Mouse (Mus musculus): Measurements from ENCODE around the gene Plxdc1. TPM values are rescaled to one million over a fixed set of nuclear protein-coding genes. Genes with fewer than 3 reads are reported as not detected.

Gene Plxdc1
- total RNA-seq, 2 experiments from 2014 or later = 6.3 to 13.7 TPM

DNA sequence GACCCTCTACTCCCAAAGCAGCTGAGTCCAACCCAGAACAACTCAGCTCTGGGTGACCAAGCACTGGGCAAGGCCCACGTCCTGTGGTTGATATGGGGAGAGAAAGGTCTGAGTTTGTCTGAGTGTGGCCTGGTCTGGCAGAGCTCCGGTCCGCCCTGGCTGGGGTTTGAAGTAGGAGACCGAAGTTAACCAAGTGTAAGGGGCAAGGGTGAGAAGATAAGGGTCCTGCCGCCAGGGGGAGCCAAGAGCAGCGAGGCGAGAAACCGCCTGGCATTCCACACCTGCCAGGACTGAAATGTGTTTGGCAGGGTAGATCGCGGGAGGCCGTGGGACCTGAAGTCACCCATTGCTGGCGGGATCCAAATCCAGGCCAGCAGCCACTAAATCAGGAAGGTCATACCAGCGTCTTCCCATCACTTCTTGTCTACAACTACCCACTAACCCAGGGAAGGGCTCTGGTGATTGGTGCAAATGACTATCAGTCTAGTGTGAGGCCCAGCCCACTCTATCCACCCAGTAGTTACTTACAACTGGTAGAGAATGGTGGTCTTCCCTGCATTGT lies 8.4 kb upstream of the Plxdc1 start:
- ATAC-seq (ENCODE audit: poor library complexity, severe bottlenecking) = peak; percentile 73

DNA sequence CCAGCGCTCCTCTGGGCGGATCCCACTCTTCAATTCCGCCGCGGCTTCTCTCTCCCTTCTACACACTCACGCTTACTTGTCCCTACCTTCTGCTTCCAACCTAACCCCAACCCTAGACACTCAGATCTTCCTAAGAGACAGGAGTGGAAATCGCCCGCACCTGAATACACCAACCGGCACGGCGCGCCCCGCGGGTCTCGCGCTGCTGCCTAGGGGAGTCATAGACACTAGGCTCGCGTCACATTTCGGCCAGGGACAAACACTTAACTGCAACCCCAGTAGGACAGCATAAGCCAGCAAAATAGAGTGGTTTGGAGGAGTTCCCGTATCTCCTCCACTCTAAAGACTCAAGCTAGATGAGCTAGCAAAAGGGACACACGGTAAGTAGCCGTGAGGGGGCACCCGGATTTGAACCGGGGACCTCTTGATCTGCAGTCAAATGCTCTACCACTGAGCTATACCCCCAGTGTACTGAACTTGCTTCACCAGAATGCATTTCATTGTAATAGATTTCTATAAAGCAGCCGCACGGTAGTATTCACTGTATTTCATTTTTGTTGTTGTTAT lies 2.4 kb upstream of the Plxdc1 start:
- peak; percentile 55 for ATAC-seq (ENCODE audit: poor library complexity, severe bottlenecking)

DNA sequence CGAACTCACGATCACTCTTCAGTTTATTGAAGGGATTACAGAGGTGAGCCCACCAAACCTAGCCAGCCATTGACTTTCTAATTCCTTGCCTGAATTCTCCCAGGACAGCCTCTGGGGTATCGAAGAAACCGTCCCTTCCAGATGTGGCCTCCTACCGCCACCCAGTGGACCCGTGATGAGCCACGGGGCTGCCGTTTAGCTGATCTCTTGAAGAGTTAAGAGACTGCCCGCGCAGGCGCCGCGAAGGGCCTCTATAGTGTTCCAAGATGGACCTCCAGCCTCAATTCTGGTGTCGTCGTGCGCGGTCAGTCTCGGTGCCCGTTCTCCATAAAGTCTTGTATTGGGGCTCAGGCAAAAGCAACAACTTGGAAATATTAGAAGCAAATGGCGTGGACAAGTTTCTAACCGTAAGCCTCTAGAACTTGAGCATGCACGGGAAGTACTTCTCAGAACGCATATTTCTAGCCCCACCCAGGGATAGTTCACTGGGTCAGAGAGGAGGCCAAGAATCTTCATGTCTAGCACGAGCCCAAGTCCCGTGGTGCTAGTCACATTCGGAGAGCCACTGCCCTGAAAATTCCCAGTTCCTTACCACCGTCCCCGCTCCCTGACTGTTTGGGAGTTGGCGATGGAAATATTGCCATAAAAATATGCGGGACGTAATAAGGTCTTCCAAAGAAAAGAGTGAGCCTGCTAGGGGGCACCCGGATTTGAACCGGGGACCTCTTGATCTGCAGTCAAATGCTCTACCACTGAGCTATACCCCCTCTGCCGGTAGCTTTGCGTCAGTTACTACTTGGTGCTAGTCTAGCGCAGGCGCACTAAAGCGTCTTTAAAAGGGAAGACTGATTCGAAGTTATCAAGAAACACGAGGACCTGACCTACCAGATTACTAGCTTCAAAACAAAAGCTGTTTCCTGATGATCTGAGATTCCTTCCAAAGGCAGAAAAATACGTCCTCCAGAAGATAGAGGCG lies 1.6 kb upstream of the Plxdc1 start:
- peak; percentile 73 for ATAC-seq (ENCODE audit: poor library complexity, severe bottlenecking)

DNA sequence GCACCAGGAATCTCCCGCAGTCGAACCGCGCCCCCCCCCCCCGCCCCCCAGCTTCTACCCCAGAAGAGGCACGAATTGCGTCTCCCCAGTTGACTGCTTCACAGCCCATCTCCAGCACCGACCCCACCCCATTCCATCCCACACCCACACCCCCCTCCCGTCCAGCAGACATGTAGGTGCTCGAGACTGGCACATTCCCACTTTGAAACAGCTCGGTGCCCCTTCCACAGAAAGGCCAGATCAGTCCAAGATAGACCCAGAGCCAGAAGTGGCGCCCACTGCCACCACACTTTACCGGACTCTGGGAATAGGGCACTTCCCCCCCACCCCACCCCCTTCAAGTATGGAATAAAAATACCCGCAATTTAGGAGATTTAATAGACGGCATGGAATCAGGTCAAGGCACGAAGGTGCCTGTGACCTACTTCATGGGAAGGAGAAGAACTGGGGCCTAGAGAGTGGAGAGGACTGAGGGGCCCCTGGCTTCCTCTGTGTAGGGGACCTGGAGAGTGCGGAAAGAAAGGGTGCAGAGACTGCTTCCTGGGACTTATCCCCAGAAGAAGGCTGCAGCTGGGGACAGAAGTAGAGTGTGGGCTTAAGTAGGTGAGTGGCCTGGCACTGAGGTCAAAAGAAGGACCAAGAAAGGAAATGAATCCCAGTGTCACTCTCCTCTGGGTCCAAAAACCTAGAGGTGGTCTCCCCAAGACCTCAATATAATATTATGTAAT lies 658 bp upstream of the Plxdc1 start:
- no peak for ATAC-seq (ENCODE audit: poor library complexity, severe bottlenecking)

DNA sequence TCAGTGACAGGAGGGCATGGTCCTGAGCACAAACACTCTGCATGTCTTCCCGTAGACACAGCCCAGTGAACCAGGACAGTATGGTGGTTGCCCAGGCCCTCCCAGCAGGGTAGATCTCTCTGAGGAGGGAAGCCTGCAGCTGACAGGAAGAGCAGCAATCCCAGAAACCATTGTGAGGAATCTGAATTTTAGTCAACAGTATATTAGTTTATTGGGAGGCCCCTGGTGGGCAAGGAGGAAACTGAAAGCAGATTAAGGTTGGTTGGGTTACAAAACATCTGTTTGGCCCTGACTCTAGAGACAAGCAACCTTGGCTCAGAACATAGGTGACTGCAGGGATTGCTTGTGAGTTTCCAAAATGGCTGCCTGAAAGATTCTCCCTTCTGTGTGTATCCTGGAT lies 2.3 kb downstream of the Plxdc1 start:
- ATAC-seq (ENCODE audit: poor library complexity, severe bottlenecking) = no peak

DNA sequence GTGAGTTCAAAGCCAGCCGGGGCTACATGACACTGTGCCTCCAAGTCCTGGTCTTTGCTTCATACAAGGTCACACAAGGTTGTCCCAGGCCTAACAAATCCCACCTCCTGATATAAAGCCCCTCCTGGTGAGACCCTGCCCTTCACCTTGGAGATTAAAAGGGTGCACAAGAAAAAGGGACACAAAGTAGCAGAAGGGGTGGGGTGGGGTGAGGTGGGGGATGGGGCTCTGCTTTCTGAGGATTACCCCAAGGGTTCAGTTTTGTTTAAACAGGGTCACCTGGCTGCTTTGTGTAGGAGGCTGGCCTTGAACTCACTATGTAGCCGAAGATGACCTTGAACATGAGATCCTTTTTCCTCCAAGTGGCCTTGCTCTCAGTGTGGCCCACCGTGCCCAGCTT lies 2.7 kb downstream of the Plxdc1 start:
- no peak for ATAC-seq (ENCODE audit: poor library complexity, severe bottlenecking)

DNA sequence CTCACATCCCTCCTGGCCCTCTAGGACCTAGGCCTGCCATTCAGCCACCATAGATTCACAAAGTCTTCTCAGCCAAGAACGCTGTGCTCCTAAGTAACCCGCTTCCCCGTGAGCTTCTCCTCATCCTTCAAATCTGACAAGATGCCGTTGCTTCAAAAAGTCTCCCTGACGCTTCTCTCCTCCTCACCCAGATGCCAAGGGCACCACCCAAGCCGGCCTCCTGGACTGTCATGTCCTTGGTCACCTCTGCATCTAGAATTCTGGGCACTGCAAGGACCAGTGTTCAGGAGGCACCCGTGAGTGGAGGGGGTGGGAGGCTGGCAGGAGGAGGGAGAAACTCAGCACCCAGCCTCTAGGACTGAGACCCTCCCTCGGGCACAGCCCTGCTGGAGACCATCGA lies 3.5 kb downstream of the Plxdc1 start:
- no peak for ATAC-seq (ENCODE audit: poor library complexity, severe bottlenecking)

DNA sequence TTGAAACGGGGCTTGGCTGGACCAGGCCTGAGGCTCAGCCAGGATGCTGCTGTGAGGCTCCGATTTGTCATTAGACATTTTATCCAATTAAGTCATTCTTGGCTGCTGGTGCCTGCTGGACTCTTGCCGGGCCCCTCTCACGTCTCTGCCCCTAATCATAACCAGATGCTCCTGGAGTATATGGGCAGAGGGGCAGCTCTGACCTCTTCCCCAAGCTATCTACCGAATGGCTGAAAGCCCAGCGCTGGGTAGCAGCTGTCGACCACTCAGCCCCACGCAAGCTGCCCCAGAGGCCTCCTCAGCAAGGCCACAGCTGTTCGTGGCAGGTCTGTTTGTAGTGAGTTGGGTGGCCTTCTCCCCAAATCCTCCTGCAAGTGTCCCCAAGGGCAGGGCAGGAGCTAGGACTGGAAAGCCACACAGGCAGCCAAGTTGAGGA lies 5.7 kb downstream of the Plxdc1 start:
- no peak for ATAC-seq (ENCODE audit: poor library complexity, severe bottlenecking)

DNA sequence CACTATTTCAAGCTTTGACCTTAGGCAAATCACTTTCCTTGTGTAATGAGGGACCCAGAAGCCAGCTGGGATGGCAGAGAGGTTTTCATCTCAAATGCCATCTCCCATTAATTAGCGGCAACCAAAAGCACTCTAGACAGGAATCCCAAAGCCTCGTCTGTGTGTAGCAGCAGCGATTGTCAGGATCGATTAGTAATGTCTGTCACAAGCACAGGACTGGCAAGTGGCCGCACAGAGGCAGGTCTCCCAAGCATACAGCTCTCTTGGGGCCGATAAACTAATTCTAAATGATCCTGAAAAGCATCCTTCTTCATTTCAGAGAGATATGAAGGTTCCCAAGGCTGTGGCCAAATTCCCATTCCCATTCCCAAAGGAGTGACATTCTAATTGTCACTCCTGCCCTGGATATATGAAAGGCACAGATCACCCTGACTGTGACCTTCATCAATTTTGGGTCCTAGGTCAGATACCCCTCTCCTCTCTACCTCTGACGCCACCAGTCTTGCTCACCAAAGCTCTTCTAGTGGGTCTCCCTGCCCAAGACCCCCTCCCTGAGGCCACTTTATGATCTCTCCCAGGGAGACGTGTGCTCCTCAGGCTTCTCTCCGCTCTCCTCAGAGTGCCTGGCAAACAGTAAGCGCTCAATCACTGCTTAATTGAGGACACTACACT lies 6.3 kb downstream of the Plxdc1 start:
- ATAC-seq (ENCODE audit: poor library complexity, severe bottlenecking) = no peak

DNA sequence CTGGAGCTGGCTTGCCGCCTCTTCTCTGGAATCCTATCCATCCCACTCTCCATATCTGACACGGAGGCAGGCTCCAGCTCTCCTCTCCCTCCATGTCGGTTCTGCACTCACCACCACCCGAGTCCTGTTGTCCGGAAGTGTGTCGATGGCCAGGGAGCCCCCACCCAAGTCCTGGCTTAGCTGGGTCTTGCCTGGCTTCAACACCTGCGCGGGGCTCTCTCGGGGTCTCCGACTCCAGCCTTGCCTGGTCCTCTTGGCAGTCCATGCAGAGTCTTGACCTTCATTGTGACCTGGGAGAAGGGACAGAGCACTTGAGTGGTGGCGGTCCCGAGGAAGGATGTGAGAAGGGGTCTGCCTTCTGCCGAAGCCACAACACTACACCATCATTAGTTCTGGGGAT lies 7.9 kb downstream of the Plxdc1 start:
- no peak for ATAC-seq (ENCODE audit: poor library complexity, severe bottlenecking)

DNA sequence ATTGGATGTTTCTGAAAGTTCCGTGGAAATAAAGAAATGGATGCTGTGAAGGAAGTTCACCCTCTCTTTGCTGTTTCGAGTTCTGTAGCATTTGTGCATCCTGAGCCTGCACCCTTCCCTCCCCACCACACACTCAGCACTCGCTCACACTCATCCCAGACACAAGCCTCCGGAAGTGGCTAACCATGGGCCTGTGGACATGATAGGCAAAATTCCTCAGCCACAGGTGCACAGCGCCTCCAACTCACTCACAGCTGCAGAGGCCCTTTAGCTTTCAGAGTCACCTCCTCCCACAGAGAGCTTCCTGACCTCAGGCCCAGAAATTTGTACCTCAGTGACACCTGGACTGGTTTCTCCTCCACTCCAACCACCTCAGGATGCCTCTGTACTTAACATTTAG lies 8.4 kb downstream of the Plxdc1 start:
- no peak for ATAC-seq (ENCODE audit: poor library complexity, severe bottlenecking)

DNA sequence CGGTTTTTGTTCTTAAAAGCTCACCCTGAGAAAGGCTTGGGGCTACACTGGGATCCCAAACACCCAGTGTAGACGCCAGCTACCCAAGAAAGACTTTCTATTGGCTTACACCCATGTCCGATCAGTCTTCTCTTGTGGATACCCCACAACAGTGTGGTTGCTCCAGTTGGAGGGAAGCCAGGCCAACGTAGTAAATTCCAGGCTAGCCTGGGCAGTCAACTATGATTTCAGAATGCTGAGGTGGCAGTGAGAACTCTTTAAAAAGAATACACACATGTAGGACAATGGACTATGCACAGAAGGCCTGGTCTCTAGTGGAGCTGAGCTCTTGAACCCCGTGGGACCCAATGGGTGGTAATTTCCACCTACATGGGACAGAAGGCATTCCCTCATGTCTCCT lies 11.5 kb downstream of the Plxdc1 start:
- ATAC-seq (ENCODE audit: poor library complexity, severe bottlenecking) = no peak

DNA sequence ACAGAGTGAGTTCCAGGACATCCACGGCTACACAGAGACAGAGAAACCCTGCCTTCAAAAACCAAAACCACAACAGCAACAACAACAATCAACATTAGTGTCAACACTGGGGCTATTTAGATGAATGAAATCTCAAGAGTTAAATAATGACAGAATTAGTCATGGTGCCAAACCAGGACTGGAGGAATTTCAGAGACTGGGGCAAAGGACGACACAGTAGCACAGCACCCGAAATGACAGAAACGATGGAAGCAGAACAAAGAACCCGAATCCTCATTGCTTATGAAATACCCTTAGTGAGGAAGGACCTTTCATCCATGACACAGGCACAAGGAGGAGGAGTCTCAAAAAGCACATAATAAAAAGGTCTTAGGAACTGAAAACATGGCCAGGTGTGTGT lies 12.1 kb downstream of the Plxdc1 start:
- ATAC-seq (ENCODE audit: poor library complexity, severe bottlenecking) = no peak

DNA sequence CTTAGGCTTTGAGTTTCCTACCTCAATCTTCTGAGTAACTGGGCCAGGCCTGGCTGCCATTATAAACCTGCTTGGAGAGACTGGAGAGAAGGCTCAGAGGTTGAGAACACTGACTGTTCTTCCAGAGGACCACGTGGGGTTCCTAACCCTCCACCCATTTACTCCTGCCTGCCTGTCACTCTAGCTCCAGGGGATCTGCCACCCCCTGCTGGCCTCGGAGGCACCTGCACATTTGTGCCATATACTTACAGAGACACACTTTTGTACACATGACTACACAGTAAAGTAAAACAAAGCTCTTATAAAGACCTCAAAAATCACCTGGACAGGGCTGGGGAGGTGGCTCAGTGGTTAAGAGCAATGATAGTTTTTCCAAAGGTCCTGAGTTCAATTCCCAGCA lies 13.8 kb downstream of the Plxdc1 start:
- no peak for ATAC-seq (ENCODE audit: poor library complexity, severe bottlenecking)

DNA sequence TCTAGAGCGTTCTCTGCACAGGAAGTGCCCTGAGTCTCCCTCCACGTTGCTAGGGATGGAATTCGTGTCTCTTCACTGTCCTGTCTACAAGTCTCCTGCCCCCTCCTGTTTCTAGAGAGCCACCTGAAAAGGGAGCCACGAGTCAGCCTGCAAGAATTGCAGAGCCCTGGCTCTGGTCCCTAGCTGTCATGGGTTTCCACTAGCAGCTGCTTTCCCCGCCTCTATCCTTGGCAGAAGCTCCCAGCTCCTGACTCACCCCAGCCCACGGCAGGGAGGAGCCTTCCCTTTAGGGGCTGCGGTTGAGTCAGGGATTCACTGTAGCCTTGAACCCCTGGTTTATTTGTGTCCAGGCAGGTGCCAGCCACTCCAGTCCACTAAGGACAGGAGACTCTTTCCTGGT lies 15.0 kb downstream of the Plxdc1 start:
- no peak for ATAC-seq (ENCODE audit: poor library complexity, severe bottlenecking)

DNA sequence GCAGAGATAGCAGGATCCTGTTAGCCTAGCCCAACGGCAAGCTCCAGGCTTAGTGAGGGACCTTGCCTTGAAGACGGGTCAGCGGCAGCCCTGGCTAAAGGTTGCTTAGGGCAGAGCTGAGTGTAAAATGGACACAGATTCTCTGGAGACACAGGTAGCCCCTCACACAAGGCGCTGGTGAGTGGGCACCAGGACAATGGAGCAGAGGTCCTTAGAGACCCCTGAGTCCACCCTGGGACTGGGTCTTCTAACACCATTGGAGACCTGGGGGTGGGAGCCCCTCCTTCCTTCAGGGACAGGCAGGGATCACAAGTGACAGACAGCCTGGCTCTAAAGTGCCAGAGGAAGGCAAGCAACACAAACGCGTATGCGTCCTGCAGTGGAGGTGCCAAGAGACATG lies 15.5 kb downstream of the Plxdc1 start:
- no peak for ATAC-seq (ENCODE audit: poor library complexity, severe bottlenecking)

DNA sequence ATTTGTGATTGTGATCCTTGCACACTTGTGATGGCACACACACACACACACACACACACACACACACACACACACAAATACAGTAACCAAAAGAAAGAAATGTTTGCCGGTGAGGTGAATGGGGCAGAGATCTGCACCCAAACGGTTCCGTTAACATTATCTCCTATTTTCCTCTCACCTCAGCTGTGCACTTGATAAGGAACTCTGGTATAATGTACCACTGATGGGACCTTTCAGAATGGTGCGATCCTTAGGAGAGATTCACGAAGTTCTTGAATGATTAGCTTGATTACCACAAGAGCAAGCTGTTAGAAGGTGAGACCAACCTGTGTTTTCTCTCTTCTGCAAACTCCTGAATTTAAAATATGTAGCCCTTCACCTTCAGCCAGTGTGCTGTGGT lies 17.9 kb downstream of the Plxdc1 start:
- ATAC-seq (ENCODE audit: poor library complexity, severe bottlenecking) = no peak

DNA sequence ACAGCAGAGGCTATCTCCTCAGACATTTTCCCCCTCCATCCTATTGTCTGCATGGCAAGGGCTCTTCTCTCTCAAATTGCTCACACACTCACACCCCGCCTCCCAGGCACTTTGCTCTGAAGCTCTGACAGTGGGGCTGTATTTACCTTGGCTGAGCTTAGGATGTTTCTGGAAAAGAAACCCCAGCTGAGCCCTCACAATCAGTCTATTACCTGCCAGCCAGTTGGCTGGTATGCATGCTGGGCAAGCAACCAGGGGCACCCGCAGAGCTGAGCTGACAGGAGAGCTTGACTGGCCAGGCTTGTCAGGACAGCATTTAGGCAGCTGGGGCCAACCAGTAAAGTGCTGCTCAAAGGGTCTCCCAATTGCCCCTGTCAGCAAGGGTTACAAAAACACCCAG lies 19.1 kb downstream of the Plxdc1 start:
- no peak for ATAC-seq (ENCODE audit: poor library complexity, severe bottlenecking)

DNA sequence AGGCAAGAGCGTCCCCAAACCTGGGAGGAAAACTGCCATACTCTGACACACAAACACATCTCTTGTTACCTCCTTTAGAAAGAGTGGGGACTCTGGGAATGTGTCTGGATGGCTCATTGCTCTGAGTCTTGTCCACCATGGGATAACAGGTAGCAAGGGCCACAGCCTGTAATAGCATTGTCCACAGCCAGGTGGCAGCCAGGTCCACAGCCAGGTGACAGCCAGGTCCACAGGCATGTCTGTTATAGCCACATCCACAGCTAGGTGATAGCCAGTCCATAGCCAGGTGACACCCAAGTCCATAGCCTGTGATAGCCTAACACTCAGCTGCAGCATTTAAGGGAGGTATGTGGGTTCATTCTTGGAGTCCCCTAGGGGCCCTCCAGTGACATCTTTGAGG lies 25.3 kb downstream of the Plxdc1 start:
- ATAC-seq (ENCODE audit: poor library complexity, severe bottlenecking) = no peak; the same call in 1 of the 2 replicates

DNA sequence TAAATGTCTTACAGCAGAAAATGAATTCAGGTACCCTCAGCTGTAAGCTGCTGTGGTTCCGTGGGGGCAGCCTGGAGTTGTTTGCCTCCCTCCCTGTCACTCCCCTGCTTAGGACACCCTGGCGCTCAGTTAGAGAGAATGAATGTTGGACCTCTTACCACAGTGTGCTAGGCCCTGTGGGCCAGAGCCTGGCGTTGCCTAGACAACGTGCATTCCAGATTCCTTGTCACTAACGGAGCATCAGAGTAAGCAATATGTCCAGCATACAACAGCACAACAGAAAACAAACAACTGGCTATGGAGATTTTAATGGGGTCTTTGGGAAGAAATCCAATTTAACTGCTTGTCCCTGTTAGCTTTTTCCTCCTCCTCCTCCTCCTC lies 27.0 kb downstream of the Plxdc1 start:
- no peak for ATAC-seq (ENCODE audit: poor library complexity, severe bottlenecking)
